Mouse (Mus musculus) CD8-positive naive resting alpha-beta T cell, adult 2 months (primary cell): ENCODE results near the gene Ramp3.

ENCODE experiments used
- DNase-seq, 2 experiments: peaks; one replicate each; pipeline ENCODE4 v3.0.0; 2022; ENCODE audit warnings: low read depth in 2 of 2, low spot score in 2 of 2

Ramp3 gene

GRCm38 (mm10) chr11:6670044-6670443 lies 11.7 kb downstream of the Ramp3 start:
- DNase-seq: no peak

DNA sequence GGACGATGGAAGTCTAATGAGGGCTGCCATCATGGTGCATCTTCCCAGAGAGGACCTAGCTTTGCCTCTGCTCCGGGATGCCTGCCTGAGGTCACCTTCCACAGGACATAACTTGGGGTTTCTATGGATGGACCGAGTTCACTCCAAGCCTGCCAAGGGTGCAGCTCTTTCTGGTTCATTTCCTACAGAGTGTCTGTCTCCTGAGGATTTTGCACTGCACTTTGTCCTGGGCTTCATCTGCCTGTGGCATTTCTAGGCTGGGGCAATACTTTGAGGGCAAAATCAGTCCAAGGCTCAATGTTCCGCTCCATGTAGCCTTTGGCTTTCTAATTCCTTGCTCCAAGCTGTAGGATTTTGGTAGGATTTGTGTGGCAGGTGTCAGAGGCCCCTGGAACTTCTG lies 12.5 kb downstream of the Ramp3 start:
- no peak for DNase-seq

DNA sequence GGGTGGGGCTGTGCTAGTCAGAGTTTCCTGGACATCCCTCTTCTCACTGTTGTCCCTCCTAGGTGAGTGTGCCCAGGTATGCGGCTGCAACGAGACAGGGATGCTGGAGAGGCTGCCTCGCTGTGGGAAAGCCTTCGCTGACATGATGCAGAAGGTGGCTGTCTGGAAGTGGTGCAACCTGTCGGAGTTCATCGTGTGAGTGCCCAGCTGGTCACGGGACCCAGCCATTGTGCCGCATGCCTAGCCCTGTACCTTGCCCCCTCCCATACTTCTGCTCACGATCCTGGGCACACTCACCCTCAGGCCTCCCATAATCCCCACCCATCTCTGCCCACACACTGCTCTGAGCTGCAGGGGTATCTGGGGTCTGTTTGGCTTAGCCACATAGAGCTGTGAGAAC lies 16.4 kb downstream of the Ramp3 start:
- DNase-seq: no peak

- no peak for DNase-seq
Observed at GRCm38 (mm10) chr11:6675402-6675801, 17.1 kb downstream of the Ramp3 start.

- no peak for DNase-seq
Observed at GRCm38 (mm10) chr11:6676641-6677040, 18.3 kb downstream of the Ramp3 start.

GRCm38 (mm10) chr11:6677530-6677929 lies 19.2 kb downstream of the Ramp3 start:
- no peak for DNase-seq

DNA sequence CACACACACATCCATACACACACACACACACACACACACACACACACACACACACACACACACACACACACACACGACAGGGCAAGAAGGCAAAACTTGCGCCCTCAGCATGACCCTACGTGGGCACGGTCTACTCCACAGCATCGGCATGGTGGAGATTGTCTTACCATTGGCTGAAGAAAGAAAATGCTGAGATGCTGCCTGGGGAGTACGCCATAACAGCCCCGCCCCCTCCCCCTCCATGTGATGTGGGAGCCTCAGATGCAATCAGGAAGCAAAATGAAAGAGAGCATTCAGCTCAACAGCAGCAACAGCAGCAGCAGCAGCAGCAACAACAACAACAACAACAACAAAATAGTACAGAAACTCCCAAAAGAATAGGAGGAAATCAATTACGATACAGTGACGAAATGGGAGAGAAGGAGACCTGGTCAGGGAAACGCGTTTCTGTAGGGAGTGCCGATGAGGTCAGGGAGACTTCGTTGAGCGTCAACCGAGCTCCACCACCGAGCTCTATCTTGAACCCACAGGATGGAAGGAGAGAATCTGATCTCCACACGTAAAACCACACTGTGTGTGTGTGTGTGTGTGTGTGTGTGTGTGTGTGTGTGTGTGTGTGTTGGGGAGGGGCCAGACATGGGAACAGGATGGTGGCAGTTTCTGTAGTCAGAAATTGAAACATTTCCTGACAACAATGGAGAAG lies 21.5 kb downstream of the Ramp3 start:
- DNase-seq: peak; percentile 77 to 79

GRCm38 (mm10) chr11:6680397-6680818 lies 22.1 kb downstream of the Ramp3 start:
- DNase-seq: peak; percentile 48 to 55

DNA sequence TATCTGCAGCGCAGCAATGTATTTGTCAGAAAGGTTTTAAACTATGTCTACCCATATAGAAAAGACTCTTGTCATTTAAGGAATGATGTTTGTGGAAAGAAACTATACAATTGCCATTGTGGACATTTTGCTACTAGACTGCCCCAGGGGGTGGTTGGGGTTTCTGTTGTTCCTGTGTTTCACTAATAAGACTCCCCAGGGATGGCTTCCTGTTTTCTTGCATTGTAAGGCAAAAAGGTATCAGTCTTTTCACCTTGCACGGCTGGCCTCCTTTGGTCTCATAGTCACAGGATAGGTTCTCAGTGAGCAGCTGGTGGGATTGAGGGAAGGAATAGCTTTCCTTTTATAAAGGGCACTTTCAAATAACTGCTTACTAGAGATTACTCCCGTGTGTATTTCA lies 26.4 kb downstream of the Ramp3 start:
- DNase-seq: no peak

GRCm38 (mm10) chr11:6688888-6689287 lies 30.6 kb downstream of the Ramp3 start:
- no peak for DNase-seq

- DNase-seq: no peak
Observed at GRCm38 (mm10) chr11:6692341-6692740, 34.0 kb downstream of the Ramp3 start.

GRCm38 (mm10) chr11:6694114-6694513 lies 35.8 kb downstream of the Ramp3 start:
- DNase-seq: no peak

DNA sequence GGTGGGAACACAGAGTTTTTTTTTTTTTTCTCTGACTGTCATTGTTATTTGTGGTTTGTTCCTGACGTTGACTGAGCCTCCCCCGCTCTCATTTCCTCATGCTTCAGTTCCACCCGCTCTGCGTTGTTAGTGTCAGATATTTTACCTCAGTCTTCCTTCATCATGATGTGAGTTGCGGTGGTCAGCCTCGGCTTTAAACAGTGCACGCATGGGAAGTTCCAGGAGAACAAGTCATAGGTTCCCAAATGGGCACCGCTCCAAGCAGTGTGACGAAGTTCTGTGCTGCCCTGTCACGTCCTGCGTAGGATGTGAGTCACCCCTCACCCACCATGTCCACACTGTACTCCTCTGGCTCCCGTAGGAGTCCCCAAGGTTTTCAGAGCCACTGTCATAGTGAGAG lies 36.9 kb downstream of the Ramp3 start:
- DNase-seq: peak; percentile 90 to 91

- no peak for DNase-seq
Observed at GRCm38 (mm10) chr11:6696551-6696950, 38.2 kb downstream of the Ramp3 start.

- no peak for DNase-seq
Observed at GRCm38 (mm10) chr11:6697751-6698150, 39.4 kb downstream of the Ramp3 start.

- DNase-seq: no peak
Observed at GRCm38 (mm10) chr11:6698281-6698680, 40.0 kb downstream of the Ramp3 start.

DNA sequence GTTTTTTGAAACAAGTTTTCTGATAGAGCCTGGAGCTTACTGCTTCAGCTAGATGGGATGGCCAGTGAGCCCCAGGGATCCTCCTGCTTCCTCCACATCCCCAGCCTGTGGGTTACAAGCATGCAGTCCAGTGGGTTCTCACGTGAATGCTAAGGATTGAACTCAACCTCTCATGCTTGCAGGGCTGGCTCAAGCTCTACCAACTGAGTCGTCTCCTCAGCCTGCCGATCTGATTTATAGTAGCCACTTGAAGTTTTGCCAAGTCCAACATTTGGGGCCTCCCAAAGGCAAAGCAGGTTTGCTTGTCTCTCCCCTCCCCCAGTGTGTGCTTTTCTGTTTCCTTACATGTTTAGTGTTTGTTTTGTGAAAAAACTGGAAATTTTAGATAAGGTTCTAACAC lies 43.9 kb downstream of the Ramp3 start:
- DNase-seq: no peak

DNA sequence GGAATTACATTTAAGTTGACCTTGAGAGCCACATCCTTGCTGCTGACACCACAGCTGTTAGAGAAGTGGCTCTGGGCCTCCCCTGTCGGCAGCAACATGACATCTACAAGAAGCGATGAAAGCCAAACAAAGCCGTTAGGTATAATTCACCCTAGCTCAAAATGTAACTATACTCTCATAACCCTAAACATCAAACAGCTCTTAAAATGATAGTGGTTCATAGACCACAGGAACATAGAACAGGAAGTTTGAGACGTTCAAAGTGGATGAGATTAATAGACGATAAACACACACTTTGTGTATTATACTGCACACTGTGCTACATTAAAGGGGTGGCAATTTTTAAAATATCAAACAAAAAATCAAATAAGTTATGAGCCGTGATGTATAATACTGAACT lies 46.5 kb downstream of the Ramp3 start:
- peak in 1 of 2 experiments; percentile 51 for DNase-seq

GRCm38 (mm10) chr11:6705516-6705915 lies 47.2 kb downstream of the Ramp3 start:
- DNase-seq: no peak

DNA sequence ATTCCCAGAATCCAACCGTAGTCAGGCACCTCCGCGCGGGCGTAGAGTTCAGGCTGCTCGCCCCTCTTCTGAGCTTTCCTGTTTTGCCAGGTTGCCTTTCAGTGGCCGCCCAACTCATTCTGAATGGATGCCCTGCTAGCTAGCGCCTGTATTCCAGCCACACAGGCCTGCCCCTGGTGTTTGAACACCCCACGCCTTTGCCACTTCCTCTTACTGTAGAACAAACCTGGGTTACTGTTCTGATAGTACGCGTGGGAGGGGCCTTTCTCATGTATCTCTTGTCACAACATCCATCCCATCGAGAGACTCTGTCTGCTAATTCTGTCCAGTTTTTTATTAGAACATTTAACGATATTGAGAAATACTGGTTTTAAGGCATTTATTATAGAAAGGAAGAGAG lies 48.5 kb downstream of the Ramp3 start:
- peak; percentile 46 to 53 for DNase-seq

- DNase-seq: no peak
Observed at GRCm38 (mm10) chr11:6708437-6708836, 50.1 kb downstream of the Ramp3 start.

- DNase-seq: no peak
Observed at GRCm38 (mm10) chr11:6710409-6710808, 52.1 kb downstream of the Ramp3 start.

- no peak for DNase-seq
Observed at GRCm38 (mm10) chr11:6720746-6721145, 62.4 kb downstream of the Ramp3 start.
